In genomic region chr3:95734092-95734702, GRCm38 (mm10) we compare ENCODE assay signal across 11 mouse cellular contexts. TPM values are rescaled to one million over a fixed set of nuclear protein-coding genes. Genes with fewer than 3 reads are reported as not detected.
A peak's percentile ranks its signal among the peaks of the same experiment; 100 is the strongest.
DNase-seq lines count a peak whose midpoint lies in the region; ATAC-seq and TF ChIP-seq lines count a peak whose summit lies in the region.
"Had no signal": no experiment of that assay in that cellular context is flagged by ENCODE, and none has a peak within 500 bp of the region (broad histone marks: within the 10 kb centered on the region; RNA-seq: fewer than 3 reads in every experiment).

No protein-coding gene starts in this region.

- no peak overlapping the region for H3K27ac ChIP-seq in heart, embryonic 12.5 days (ENCODE audit: poor library complexity, severe bottlenecking)
- peak overlapping the region; percentile 41; the same call in 1 of the 2 replicates for H3K27ac ChIP-seq in liver, embryonic 15.5 days (replicated peaks)
- no peak overlapping the region for H3K27ac ChIP-seq in layer of hippocampus, adult 2 months

- no peak overlapping the region for H3K4me2 ChIP-seq in heart, embryonic 12.5 days
- no peak overlapping the region for H3K4me2 ChIP-seq in liver, embryonic 15.5 days
- H3K4me2 ChIP-seq: heart, embryonic 13.5 days had no signal

- no peaks in the 10 kb centered on the region for H3K27me3 ChIP-seq in heart, embryonic 12.5 days (replicated peaks)
- H3K27me3 ChIP-seq in liver, embryonic 15.5 days, result no peaks in the 10 kb centered on the region
- H3K27me3 ChIP-seq: CH12.LX; heart, embryonic 13.5 days had no signal

- TF ChIP-seq CTCF in layer of hippocampus, adult 2 months (conservative IDR thresholded peaks at IDR 0.05), result no peak

- WGBS in heart, embryonic 12.5 days, result 69% methylated on average over 13 of the region's 13 CpGs
- WGBS in liver, embryonic 15.5 days (ENCODE audit: insufficient replicate concordance), result 38% methylated on average over 13 of the region's 13 CpGs

- H3K36me3 ChIP-seq in heart, embryonic 12.5 days, result peaks cover 40% of the 10 kb centered on the region
- peaks cover 3% of the 10 kb centered on the region; the same call in 1 of the 2 replicates for H3K36me3 ChIP-seq in liver, embryonic 15.5 days (replicated peaks)

- H3K9me3 ChIP-seq in heart, embryonic 12.5 days (replicated peaks), result no peaks in the 10 kb centered on the region
- H3K9me3 ChIP-seq in liver, embryonic 15.5 days (replicated peaks), result no peaks in the 10 kb centered on the region
- H3K9me3 ChIP-seq: heart, embryonic 13.5 days had no signal

- no peak for ATAC-seq in heart, embryonic 12.5 days (ENCODE audit: insufficient number of reproducible peaks, low FRiP score)
- ATAC-seq in liver, embryonic 15.5 days (ENCODE audit: insufficient read depth), result no peak; the same call in 1 of the 2 replicates
- no peak for ATAC-seq in megakaryocyte, adult 5-6 weeks (ENCODE audit: poor library complexity, severe bottlenecking)

- H3K4me1 ChIP-seq in heart, embryonic 12.5 days (replicated peaks), result peaks cover 54% of the 10 kb centered on the region
- peaks cover 36% of the 10 kb centered on the region for H3K4me1 ChIP-seq in liver, embryonic 15.5 days (replicated peaks)

- H3K4me3 ChIP-seq in heart, embryonic 12.5 days, result no peak overlapping the region
- no peak overlapping the region for H3K4me3 ChIP-seq in liver, embryonic 15.5 days (replicated peaks)
- H3K4me3 ChIP-seq in layer of hippocampus, adult 2 months, result no peak overlapping the region
- H3K4me3 ChIP-seq: heart, embryonic 13.5 days had no signal

- H3K9ac ChIP-seq in heart, embryonic 12.5 days, result no peak overlapping the region
- H3K9ac ChIP-seq in liver, embryonic 15.5 days, result no peak overlapping the region
- H3K9ac ChIP-seq: heart, embryonic 13.5 days had no signal

- peak; percentile 57 to 66 for DNase-seq in heart, adult 18-20 months
- peak; percentile 53 for DNase-seq in R1 (ENCODE audit: low read depth, low spot score)
- DNase-seq in gastrocnemius, postnatal 25 days, result peak; percentile 55
- DNase-seq in thymus, postnatal 0 days (ENCODE audit: low spot score), result no peak
- no peak for DNase-seq in layer of hippocampus, adult 2 months (ENCODE audit: low spot score in 2 of 2)
- DNase-seq: kidney, adult 18-20 months had no signal

RNA-seq across cellular contexts. Expression of gene Ecm1, which starts 5.2 kb away (rescaled TPM):
- total RNA-seq in heart, adult 18-20 months (2021), result 10 to 100 TPM; 46.4 to 52.7 TPM
- polyA plus RNA-seq in heart, embryonic 12.5 days (2016; fragmentation: Nextera tagmentation; extraction: Ambion mirVana), result 82.4 and 90.1 TPM in 2 replicates
- 10 to 100 TPM; 14.0 to 26.6 TPM for total RNA-seq in gastrocnemius, postnatal 25 days (2021)
- 17.4 and 18.2 TPM in 2 replicates for polyA plus RNA-seq in liver, embryonic 15.5 days (2015; fragmentation: Nextera tagmentation; extraction: Ambion mirVana)
- 3.6 and 7.3 TPM in 2 replicates for total RNA-seq in megakaryocyte, adult 5-6 weeks (2015)
- 1.0 and 1.9 TPM in 2 replicates for total RNA-seq in megakaryocyte, adult 5-6 weeks (2017)
- polyA plus RNA-seq in thymus, postnatal 0 days (2015; fragmentation: Nextera tagmentation; extraction: Ambion mirVana), result 14.0 and 16.8 TPM in 2 replicates
- total RNA-seq in layer of hippocampus, adult 2 months (2021), result 10 to 100 TPM in 1 of 2 experiments, 1 to 10 TPM in 1; 9.3 to 10.5 TPM

RNA-seq across cellular contexts. Expression of gene Tars2, which starts 25.8 kb away (rescaled TPM):
- total RNA-seq in heart, adult 18-20 months (2021), result 10 to 100 TPM; 44.4 to 49.4 TPM
- polyA plus RNA-seq in heart, embryonic 12.5 days (2016; fragmentation: Nextera tagmentation; extraction: Ambion mirVana), result 43.6 TPM in 2 replicates
- total RNA-seq in gastrocnemius, postnatal 25 days (2021), result 10 to 100 TPM; 25.9 to 26.9 TPM
- polyA plus RNA-seq in liver, embryonic 15.5 days (2015; fragmentation: Nextera tagmentation; extraction: Ambion mirVana), result 33.8 and 38.0 TPM in 2 replicates
- 10.2 and 10.7 TPM in 2 replicates for total RNA-seq in megakaryocyte, adult 5-6 weeks (2015)
- 14.4 and 15.0 TPM in 2 replicates for total RNA-seq in megakaryocyte, adult 5-6 weeks (2017)
- polyA plus RNA-seq in thymus, postnatal 0 days (2015; fragmentation: Nextera tagmentation; extraction: Ambion mirVana), result 43.1 and 47.8 TPM in 2 replicates
- total RNA-seq in layer of hippocampus, adult 2 months (2021), result 10 to 100 TPM; 43.1 to 44.0 TPM

RNA-seq across cellular contexts. Expression of gene Adamtsl4, which starts 46.5 kb away (rescaled TPM):
- 10 to 100 TPM; 39.1 to 40.6 TPM for total RNA-seq in heart, adult 18-20 months (2021)
- polyA plus RNA-seq in heart, embryonic 12.5 days (2016; fragmentation: Nextera tagmentation; extraction: Ambion mirVana), result 4.3 and 4.9 TPM in 2 replicates
- 10 to 100 TPM; 21.3 to 37.2 TPM for total RNA-seq in gastrocnemius, postnatal 25 days (2021)
- polyA plus RNA-seq in liver, embryonic 15.5 days (2015; fragmentation: Nextera tagmentation; extraction: Ambion mirVana), result 0.79 and 1.0 TPM in 2 replicates
- 0.85 and 1.3 TPM in 2 replicates for total RNA-seq in megakaryocyte, adult 5-6 weeks (2015)
- total RNA-seq in megakaryocyte, adult 5-6 weeks (2017), result 0.59 and 0.77 TPM in 2 replicates
- polyA plus RNA-seq in thymus, postnatal 0 days (2015; fragmentation: Nextera tagmentation; extraction: Ambion mirVana), result 0.91 and 2.0 TPM in 2 replicates
- 1 to 10 TPM; 7.0 to 7.9 TPM for total RNA-seq in layer of hippocampus, adult 2 months (2021)

Comparison
In these comparisons a context has a peak if more than half of its experiments do, and no peak if none do; other contexts are left out.
1. DNase-seq: peak in heart, adult 18-20 months (2 of 2), R1 (single experiment) and gastrocnemius, postnatal 25 days (single experiment); none in thymus, postnatal 0 days (single experiment) and layer of hippocampus, adult 2 months (0 of 2).